In the genomic region with DNA sequence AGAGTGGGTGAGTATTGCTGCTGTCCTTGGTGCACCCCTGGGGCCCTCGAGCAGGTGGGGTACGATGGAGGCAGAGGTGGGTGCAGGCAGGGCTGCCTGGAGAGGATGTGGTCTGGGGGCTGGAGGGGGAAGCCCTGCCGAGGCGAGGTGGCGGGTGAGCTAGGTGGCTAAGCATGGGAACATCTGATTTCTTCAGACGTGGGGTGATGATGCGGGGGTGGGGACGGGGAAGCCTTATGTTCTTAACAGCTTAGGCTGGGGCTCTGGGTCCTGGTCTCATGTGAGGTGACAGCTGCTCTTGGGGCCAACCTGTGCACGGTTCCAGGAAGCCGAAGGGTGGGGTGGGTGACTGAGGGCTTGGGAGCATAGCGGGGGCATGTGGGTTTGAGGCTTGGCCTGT, we compare ENCODE assay signal across 18 mouse cellular contexts. TPM values are rescaled to one million over a fixed set of nuclear protein-coding genes. Genes with fewer than 3 reads are reported as not detected.
A peak's percentile ranks its signal among the peaks of the same experiment; 100 is the strongest.
DNase-seq lines count a peak whose midpoint lies in the region; ATAC-seq lines count a peak whose summit lies in the region.
"Had no signal": no experiment of that assay in that cellular context is flagged by ENCODE, and none has a peak within 500 bp of the region (broad histone marks: within the 10 kb centered on the region; RNA-seq: fewer than 3 reads in every experiment).

No protein-coding gene starts in this region.

- H3K27me3 ChIP-seq in heart, embryonic 10.5 days (ENCODE audit: insufficient read depth, poor library complexity, severe bottlenecking) = no peaks in the 10 kb centered on the region
- H3K27me3 ChIP-seq: intestine, embryonic 15.5 days; neural tube, embryonic 12.5 days had no signal

- peak; percentile 14 to 26; a peak in 3 of 4 replicates for ATAC-seq in hematopoietic stem cell, adult 5-6 weeks (replicated peaks in 1 of 2; ENCODE audit: insufficient read depth in 1 of 2, low FRiP score in 2 of 2, low TSS enrichment in 1 of 2, low read depth in 1 of 2, poor library complexity in 2 of 2, severe bottlenecking in 2 of 2)
- ATAC-seq: forebrain, embryonic 16.5 days; intestine, embryonic 15.5 days had no signal

- 0 out of 2 replicates have a peak overlapping the region, but pooled peaks have one; percentile 52 for H3K27ac ChIP-seq in heart, embryonic 10.5 days
- H3K27ac ChIP-seq: intestine, embryonic 15.5 days; kidney, postnatal 0 days; liver, embryonic 14.5 days; neural tube, embryonic 12.5 days had no signal

- no peaks in the 10 kb centered on the region for H3K9me3 ChIP-seq in heart, embryonic 10.5 days
- H3K9me3 ChIP-seq: intestine, embryonic 15.5 days; neural tube, embryonic 12.5 days had no signal

- DNase-seq in heart, embryonic 10.5 days (ENCODE audit: low spot score) = no peak
- no peak for DNase-seq in heart, postnatal 4 days
- peak; percentile 91 for DNase-seq in CD4-positive helper T cell, adult 2 months (ENCODE audit: low read depth, low spot score)
- peak; percentile 86 to 92 for DNase-seq in thymus, adult 18-20 months
- no peak for DNase-seq in cerebellum, postnatal 25 days
- DNase-seq in cerebellum, postnatal 14 days = no peak
- no peak for DNase-seq in kidney, postnatal 25 days
- DNase-seq: cerebellum, adult 18-20 months; heart, postnatal 14 days; lung, postnatal 36 days; midbrain, embryonic 14.5 days; right cerebral cortex, adult 18-20 months had no signal

- peaks cover 74% of the 10 kb centered on the region for H3K4me1 ChIP-seq in heart, embryonic 10.5 days

- 0 out of 2 replicates have a peak, but pooled peaks cover 8% of the 10 kb centered on the region for H3K36me3 ChIP-seq in heart, embryonic 10.5 days
- H3K36me3 ChIP-seq: intestine, embryonic 15.5 days; neural tube, embryonic 12.5 days had no signal

- 85% methylated on average over 11 of the region's 11 CpGs for WGBS in heart, embryonic 10.5 days

- no peak overlapping the region for H3K4me3 ChIP-seq in heart, embryonic 10.5 days
- H3K4me3 ChIP-seq: intestine, embryonic 15.5 days; neural tube, embryonic 12.5 days had no signal

RNA-seq across cellular contexts. Expression of a gene that starts 4.4 kb away (rescaled TPM):
- polyA plus RNA-seq in heart, embryonic 10.5 days (2016; fragmentation: Nextera tagmentation; extraction: Ambion mirVana) = 8.0 and 13.0 TPM in 2 replicates
- total RNA-seq in heart, postnatal 4 days (2021) = 10 to 100 TPM; 48.1 to 49.6 TPM
- total RNA-seq in hematopoietic stem cell, adult 5-6 weeks (2017) = 246 and 344 TPM in 2 replicates

RNA-seq across cellular contexts. Expression of a gene that starts 25.7 kb away (rescaled TPM):
- 59.5 and 77.0 TPM in 2 replicates for polyA plus RNA-seq in heart, embryonic 10.5 days (2016; fragmentation: Nextera tagmentation; extraction: Ambion mirVana)
- total RNA-seq in heart, postnatal 4 days (2021) = 10 to 100 TPM; 21.7 to 23.3 TPM
- 31.9 and 59.4 TPM in 2 replicates for total RNA-seq in hematopoietic stem cell, adult 5-6 weeks (2017)

RNA-seq across cellular contexts. Expression of a gene that starts 34.4 kb away (rescaled TPM):
- 3.4 and 5.0 TPM in 2 replicates for polyA plus RNA-seq in heart, embryonic 10.5 days (2016; fragmentation: Nextera tagmentation; extraction: Ambion mirVana)
- total RNA-seq in heart, postnatal 4 days (2021) = 10 to 100 TPM; 13.9 to 15.1 TPM
- total RNA-seq in hematopoietic stem cell, adult 5-6 weeks (2017) = 6.6 and 7.8 TPM in 2 replicates

RNA-seq across cellular contexts. Expression of a gene that starts 34.6 kb away (rescaled TPM):
- polyA plus RNA-seq in heart, embryonic 10.5 days (2016; fragmentation: Nextera tagmentation; extraction: Ambion mirVana) = 0.49 and 1.8 TPM in 2 replicates
- 1 to 10 TPM; 4.3 to 4.6 TPM for total RNA-seq in heart, postnatal 4 days (2021)
- 0.63 TPM in 1 of 2 replicates, not detected in the other for total RNA-seq in hematopoietic stem cell, adult 5-6 weeks (2017)

Comparison
In these comparisons a context has a peak if more than half of its experiments do, and no peak if none do; other contexts are left out.
1. DNase-seq: peak in CD4-positive helper T cell, adult 2 months (single experiment) and thymus, adult 18-20 months (2 of 2); none in heart, embryonic 10.5 days (single experiment), heart, postnatal 4 days (single experiment), cerebellum, postnatal 25 days (0 of 2), cerebellum, postnatal 14 days (0 of 2) and kidney, postnatal 25 days (0 of 2).